Mouse (Mus musculus): ENCODE measurements around the gene N4bp3. TPM values are rescaled to one million over a fixed set of nuclear protein-coding genes. Genes with fewer than 3 reads are reported as not detected.

Gene N4bp3
- polyA plus RNA-seq, 1 experiment from 2014 or later, result 20.7 TPM

- H3K27me3 ChIP-seq (ENCODE audit: control insufficient read depth, insufficient read depth, low read length), result no peaks in the 10 kb centered on the region
- no peaks in the 10 kb centered on the region for H3K9me3 ChIP-seq (replicated peaks; ENCODE audit: control insufficient read depth, low read length)
- ATAC-seq (ENCODE audit: insufficient read depth, low FRiP score), result no peak
- 47% methylated on average over 7 of the region's 7 CpGs for WGBS
- H3K36me3 ChIP-seq (ENCODE audit: control insufficient read depth, insufficient read depth, low read length), result no peaks in the 10 kb centered on the region
- H3K4me3 ChIP-seq (replicated peaks; ENCODE audit: low read length), result no peak overlapping the region
- no peak overlapping the region for H3K4me2 ChIP-seq (ENCODE audit: low read depth, low read length)
- H3K9ac ChIP-seq (ENCODE audit: low read length), result peak overlapping the region; percentile 16; the same call in 1 of the 2 replicates
- H3K27ac ChIP-seq (ENCODE audit: low read length), result peak overlapping the region; percentile 27; the same call in 1 of the 2 replicates
- peaks cover 7% of the 10 kb centered on the region for H3K4me1 ChIP-seq (ENCODE audit: control insufficient read depth, insufficient read depth, low read length)
Measured at GRCm38 (mm10) chr11:51658291-51658690, 7.6 kb upstream of the N4bp3 start.

GRCm38 (mm10) chr11:51656798-51657521, 6.3 kb upstream of the N4bp3 start:
- Histone ChIP-seq H3K9me3 (replicated peaks; ENCODE audit: control insufficient read depth, low read length) (no peaks in the 10 kb centered on the region), H3K4me1 (ENCODE audit: control insufficient read depth, insufficient read depth, low read length) (peaks cover 7% of the 10 kb centered on the region), H3K9ac (ENCODE audit: low read length) (no peak overlapping the region), H3K4me2 (ENCODE audit: low read depth, low read length) (no peak overlapping the region), H3K36me3 (ENCODE audit: control insufficient read depth, insufficient read depth, low read length) (no peaks in the 10 kb centered on the region), H3K4me3 (replicated peaks; ENCODE audit: low read length) (no peak overlapping the region), H3K27ac (ENCODE audit: low read length) (peak overlapping the region; percentile 49; the same call in 1 of the 2 replicates), H3K27me3 (ENCODE audit: control insufficient read depth, insufficient read depth, low read length) (no peaks in the 10 kb centered on the region)
- WGBS, result 71% methylated on average over 10 of the region's 10 CpGs
- peak; percentile 12; the same call in 1 of the 2 replicates for ATAC-seq (ENCODE audit: insufficient read depth, low FRiP score)

DNA sequence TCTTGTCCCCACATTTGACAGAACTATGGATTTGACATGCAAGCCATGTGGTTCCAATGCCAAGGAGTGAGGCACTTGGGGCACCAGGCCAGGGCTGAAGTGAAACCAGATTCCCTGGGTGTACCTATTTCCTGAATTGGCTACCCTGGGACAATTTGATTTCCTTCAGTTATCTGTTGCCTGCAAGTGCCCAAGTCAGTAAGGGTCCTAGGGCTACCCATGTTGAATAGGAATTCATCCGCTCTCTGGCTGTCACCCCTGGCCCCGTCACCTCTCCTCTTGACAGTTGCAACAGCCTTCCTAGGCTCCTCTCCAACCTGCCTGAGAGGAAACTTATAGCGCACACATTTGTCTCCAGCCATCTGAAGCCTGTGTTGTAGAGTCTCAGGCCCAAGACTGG, 4.2 kb upstream of the N4bp3 start:
- Histone ChIP-seq H3K36me3 (ENCODE audit: control insufficient read depth, insufficient read depth, low read length) (no peaks in the 10 kb centered on the region), H3K4me2 (ENCODE audit: low read depth, low read length) (no peak overlapping the region), H3K9me3 (replicated peaks; ENCODE audit: control insufficient read depth, low read length) (no peaks in the 10 kb centered on the region), H3K27me3 (ENCODE audit: control insufficient read depth, insufficient read depth, low read length) (no peaks in the 10 kb centered on the region), H3K9ac (ENCODE audit: low read length) (no peak overlapping the region), H3K27ac (ENCODE audit: low read length) (no peak overlapping the region), H3K4me3 (replicated peaks; ENCODE audit: low read length) (no peak overlapping the region), H3K4me1 (ENCODE audit: control insufficient read depth, insufficient read depth, low read length) (peaks cover 7% of the 10 kb centered on the region)
- ATAC-seq (ENCODE audit: insufficient read depth, low FRiP score), result no peak
- 93% methylated on average over 3 of the region's 3 CpGs for WGBS

DNA sequence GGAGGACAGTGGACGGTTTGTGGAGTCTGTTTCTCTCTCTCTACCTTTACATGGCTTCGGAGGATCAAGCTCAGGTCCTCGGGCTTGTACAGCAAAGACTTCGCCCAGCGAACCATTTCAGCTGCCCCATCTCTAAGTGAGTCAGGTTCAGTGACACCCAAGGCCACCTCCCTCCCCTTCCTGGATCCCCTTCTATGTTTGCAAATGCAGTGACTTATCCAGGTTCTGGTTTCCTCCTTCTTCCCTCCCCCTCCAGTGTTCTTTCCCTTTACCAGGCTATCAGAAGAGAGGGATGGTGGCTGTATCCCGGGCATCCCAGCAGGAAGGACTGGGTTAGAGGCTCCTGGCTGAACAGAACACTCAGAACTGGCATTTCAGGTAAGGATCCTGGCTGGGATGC, 3.1 kb upstream of the N4bp3 start:
- WGBS, result 80% methylated on average over 6 of the region's 6 CpGs
- Histone ChIP-seq H3K9ac (ENCODE audit: low read length) (no peak overlapping the region), H3K27me3 (ENCODE audit: control insufficient read depth, insufficient read depth, low read length) (no peaks in the 10 kb centered on the region), H3K4me1 (ENCODE audit: control insufficient read depth, insufficient read depth, low read length) (peaks cover 11% of the 10 kb centered on the region), H3K36me3 (ENCODE audit: control insufficient read depth, insufficient read depth, low read length) (no peaks in the 10 kb centered on the region), H3K27ac (ENCODE audit: low read length) (no peak overlapping the region; the same call in 1 of the 2 replicates), H3K9me3 (replicated peaks; ENCODE audit: control insufficient read depth, low read length) (no peaks in the 10 kb centered on the region), H3K4me3 (replicated peaks; ENCODE audit: low read length) (no peak overlapping the region), H3K4me2 (ENCODE audit: low read depth, low read length) (no peak overlapping the region)
- ATAC-seq (ENCODE audit: insufficient read depth, low FRiP score), result no peak

DNA sequence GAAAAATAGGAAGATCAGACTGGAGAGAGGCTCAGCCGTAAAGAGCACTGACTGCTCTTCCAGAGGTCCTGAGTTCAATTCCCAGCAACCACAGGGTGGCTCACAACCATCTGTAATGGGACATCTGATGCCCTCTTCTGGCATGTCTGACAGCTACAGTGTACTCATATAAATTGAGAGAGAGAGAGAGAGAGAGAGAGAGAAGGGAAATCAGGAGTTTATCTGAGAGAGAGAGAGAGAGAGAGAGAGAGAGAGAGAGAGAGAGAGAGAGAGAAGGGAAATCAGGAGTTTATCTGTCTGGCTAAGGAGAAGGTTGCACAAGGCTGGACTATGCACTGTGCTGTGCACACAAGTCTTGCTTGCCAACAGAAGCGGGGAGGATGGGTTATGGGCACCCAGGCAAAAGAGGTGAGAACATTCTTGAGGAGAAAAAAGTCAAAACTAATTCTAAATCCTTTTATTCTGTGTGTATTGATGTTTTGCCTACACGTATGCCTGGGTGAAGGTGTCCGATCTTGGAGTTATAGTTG, 2.3 kb upstream of the N4bp3 start:
- H3K36me3 ChIP-seq (ENCODE audit: control insufficient read depth, insufficient read depth, low read length), result no peaks in the 10 kb centered on the region
- no peak overlapping the region for H3K4me3 ChIP-seq (replicated peaks; ENCODE audit: low read length)
- WGBS, result 89% methylated on average over 4 of the region's 4 CpGs
- H3K4me1 ChIP-seq (ENCODE audit: control insufficient read depth, insufficient read depth, low read length), result peaks cover 13% of the 10 kb centered on the region
- H3K9ac ChIP-seq (ENCODE audit: low read length), result no peak overlapping the region
- H3K27ac ChIP-seq (ENCODE audit: low read length), result no peak overlapping the region
- no peaks in the 10 kb centered on the region for H3K9me3 ChIP-seq (replicated peaks; ENCODE audit: control insufficient read depth, low read length)
- H3K4me2 ChIP-seq (ENCODE audit: low read depth, low read length), result no peak overlapping the region
- ATAC-seq (ENCODE audit: insufficient read depth, low FRiP score), result no peak
- H3K27me3 ChIP-seq (ENCODE audit: control insufficient read depth, insufficient read depth, low read length), result no peaks in the 10 kb centered on the region

GRCm38 (mm10) chr11:51650261-51650660, 381 bp downstream of the N4bp3 start:
- Histone ChIP-seq H3K4me1 (ENCODE audit: control insufficient read depth, insufficient read depth, low read length) (peaks cover 23% of the 10 kb centered on the region), H3K9me3 (replicated peaks; ENCODE audit: control insufficient read depth, low read length) (no peaks in the 10 kb centered on the region), H3K9ac (ENCODE audit: low read length) (peak overlapping the region; percentile 85), H3K4me2 (ENCODE audit: low read depth, low read length) (peak overlapping the region; percentile 90), H3K36me3 (ENCODE audit: control insufficient read depth, insufficient read depth, low read length) (no peaks in the 10 kb centered on the region), H3K27ac (ENCODE audit: low read length) (peak overlapping the region; percentile 94), H3K4me3 (replicated peaks; ENCODE audit: low read length) (peak overlapping the region; percentile 73), H3K27me3 (ENCODE audit: control insufficient read depth, insufficient read depth, low read length) (no peaks in the 10 kb centered on the region)
- no peak for ATAC-seq (ENCODE audit: insufficient read depth, low FRiP score)
- under 1% methylated on average over 30 of the region's 30 CpGs for WGBS

- H3K27ac ChIP-seq (ENCODE audit: low read length), result peak overlapping the region; percentile 94; the same call in 1 of the 2 replicates
- H3K9me3 ChIP-seq (replicated peaks; ENCODE audit: control insufficient read depth, low read length), result no peaks in the 10 kb centered on the region
- 4% methylated on average over 7 of the region's 7 CpGs for WGBS
- no peak for ATAC-seq (ENCODE audit: insufficient read depth, low FRiP score)
- no peaks in the 10 kb centered on the region for H3K27me3 ChIP-seq (ENCODE audit: control insufficient read depth, insufficient read depth, low read length)
- peak overlapping the region; percentile 73 for H3K4me3 ChIP-seq (replicated peaks; ENCODE audit: low read length)
- H3K4me2 ChIP-seq (ENCODE audit: low read depth, low read length), result peak overlapping the region; percentile 90
- peaks cover 24% of the 10 kb centered on the region for H3K4me1 ChIP-seq (ENCODE audit: control insufficient read depth, insufficient read depth, low read length)
- peak overlapping the region; percentile 85 for H3K9ac ChIP-seq (ENCODE audit: low read length)
- no peaks in the 10 kb centered on the region for H3K36me3 ChIP-seq (ENCODE audit: control insufficient read depth, insufficient read depth, low read length)
Measured at GRCm38 (mm10) chr11:51649889-51650199, 798 bp downstream of the N4bp3 start.

DNA sequence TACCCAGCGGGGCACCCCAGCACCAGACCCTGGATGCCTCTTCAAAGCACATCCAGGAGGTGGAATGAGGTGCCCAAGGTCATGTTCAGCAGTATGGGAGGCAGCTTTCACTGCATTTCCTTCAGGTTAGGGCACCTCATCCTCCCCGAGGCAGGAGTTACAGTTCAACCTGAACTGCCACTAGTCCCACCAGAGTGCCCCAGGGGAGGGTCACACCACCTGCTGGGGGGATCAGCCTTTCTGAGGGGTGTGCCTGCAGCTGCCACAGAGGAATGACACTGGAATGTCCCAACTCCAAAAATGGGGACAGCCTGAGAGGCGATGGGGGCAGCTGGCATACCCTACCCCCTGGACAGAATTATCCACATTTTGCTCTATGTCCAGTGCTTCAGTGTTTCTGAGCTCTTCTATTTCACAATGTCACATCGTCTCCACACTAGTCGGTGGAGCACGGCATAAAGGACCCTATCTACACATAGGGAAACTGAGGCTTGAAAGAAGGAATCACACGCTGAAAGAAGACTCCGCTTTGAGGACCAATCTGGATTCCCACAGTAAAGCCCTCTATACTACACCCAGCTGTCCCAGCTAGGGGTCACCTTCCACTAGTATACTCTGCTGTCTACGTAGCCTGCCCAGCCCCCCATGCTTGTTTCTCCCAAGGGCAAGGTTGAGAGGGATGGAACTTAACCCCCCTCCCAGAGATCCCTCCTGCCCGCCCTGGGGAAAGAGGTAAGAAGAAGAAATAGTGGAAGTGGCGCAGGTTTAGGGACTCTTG, 1.3 kb downstream of the N4bp3 start:
- peak overlapping the region; percentile 73 for H3K4me3 ChIP-seq (replicated peaks; ENCODE audit: low read length)
- no peaks in the 10 kb centered on the region for H3K27me3 ChIP-seq (ENCODE audit: control insufficient read depth, insufficient read depth, low read length)
- H3K9me3 ChIP-seq (replicated peaks; ENCODE audit: control insufficient read depth, low read length), result no peaks in the 10 kb centered on the region
- 40% methylated on average over 11 of the region's 11 CpGs for WGBS
- H3K27ac ChIP-seq (ENCODE audit: low read length), result peak overlapping the region; percentile 94; the same call in 1 of the 2 replicates
- no peak for ATAC-seq (ENCODE audit: insufficient read depth, low FRiP score)
- H3K9ac ChIP-seq (ENCODE audit: low read length), result peak overlapping the region; percentile 85
- H3K36me3 ChIP-seq (ENCODE audit: control insufficient read depth, insufficient read depth, low read length), result no peaks in the 10 kb centered on the region
- peak overlapping the region; percentile 90 for H3K4me2 ChIP-seq (ENCODE audit: low read depth, low read length)
- peaks cover 24% of the 10 kb centered on the region for H3K4me1 ChIP-seq (ENCODE audit: control insufficient read depth, insufficient read depth, low read length)

- Histone ChIP-seq H3K4me2 (ENCODE audit: low read depth, low read length) (peak overlapping the region; percentile 90), H3K27me3 (ENCODE audit: control insufficient read depth, insufficient read depth, low read length) (no peaks in the 10 kb centered on the region), H3K4me3 (replicated peaks; ENCODE audit: low read length) (peak overlapping the region; percentile 73; the same call in 1 of the 2 replicates), H3K36me3 (ENCODE audit: control insufficient read depth, insufficient read depth, low read length) (no peaks in the 10 kb centered on the region), H3K4me1 (ENCODE audit: control insufficient read depth, insufficient read depth, low read length) (peaks cover 24% of the 10 kb centered on the region), H3K9ac (ENCODE audit: low read length) (peak overlapping the region; percentile 85), H3K9me3 (replicated peaks; ENCODE audit: control insufficient read depth, low read length) (no peaks in the 10 kb centered on the region), H3K27ac (ENCODE audit: low read length) (peak overlapping the region; percentile 8; the same call in 1 of the 2 replicates)
- no peak for ATAC-seq (ENCODE audit: insufficient read depth, low FRiP score)
- WGBS, result 26% methylated on average over 3 of the region's 3 CpGs
Measured at GRCm38 (mm10) chr11:51648566-51648965, 2.1 kb downstream of the N4bp3 start.

All from stomach, embryonic 16.5 days (tissue).